Mouse (Mus musculus): ENCODE measurements around the gene 4921517D22Rik. TPM values are rescaled to one million over a fixed set of nuclear protein-coding genes. Genes with fewer than 3 reads are reported as not detected.
"Not testable (repeated sequence)": the region's sequence is repeated elsewhere in the genome, so short reads cannot be mapped to it uniquely, and the experiment has no call there.

Gene 4921517D22Rik
- not detected in 2 replicates for polyA plus RNA-seq (2015; fragmentation: Nextera tagmentation; extraction: Ambion mirVana)

DNA sequence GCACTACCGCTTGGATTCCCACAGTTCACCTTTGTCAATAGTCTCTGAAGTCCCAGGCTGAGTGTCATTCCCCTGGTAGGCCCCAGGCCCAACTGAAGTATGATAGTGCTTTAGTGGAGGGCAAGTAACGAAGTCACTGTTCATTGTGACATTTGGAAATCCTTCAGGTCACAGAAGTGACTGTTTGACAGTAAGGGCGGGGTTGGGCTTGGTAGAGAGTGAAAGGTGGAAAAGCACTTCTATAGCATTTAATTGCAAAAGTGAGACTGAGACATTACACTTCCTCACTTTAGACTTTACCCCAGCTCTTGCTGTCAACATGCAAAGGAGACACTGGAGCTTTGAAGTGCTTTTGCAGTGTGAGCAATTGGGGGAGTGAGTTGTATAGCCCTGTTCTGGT lies at the start of gene 4921517D22Rik:
Gene 4921517D22Rik, minus strand, starts transcription at position 101 of the 400 bp plus-strand sequence.
- no peaks in the 10 kb centered on the region for H3K27me3 ChIP-seq (replicated peaks; ENCODE audit: control insufficient read depth, insufficient read depth, low read length)
- H3K9me3 ChIP-seq (ENCODE audit: control insufficient read depth, low read length), result no peaks in the 10 kb centered on the region
- 84% methylated on average over 3 of the region's 3 CpGs for WGBS

GRCm38 (mm10) chr13:59741697-59742096 lies 47.8 kb upstream of the 4921517D22Rik start:
- 78% methylated on average over 10 of the region's 10 CpGs for WGBS

More for the DNA sequence above, at the start of gene 4921517D22Rik:
- no peak for ATAC-seq
- no peak within 1 kb of the TSS for H3K9ac ChIP-seq (ENCODE audit: low read depth, low read length)
- H3K27ac ChIP-seq (ENCODE audit: low read depth, low read length), result no peak within 1 kb of the TSS
- H3K36me3 ChIP-seq (ENCODE audit: control insufficient read depth, insufficient read depth, low read length), result no peaks in the 10 kb centered on the region
- no peaks in the 10 kb centered on the region for H3K4me1 ChIP-seq (ENCODE audit: control insufficient read depth, insufficient read depth, low read depth, low read length)
- H3K4me2 ChIP-seq (ENCODE audit: low read length), result no peak within 1 kb of the TSS
- H3K4me3 ChIP-seq (ENCODE audit: low read length), result no peak within 1 kb of the TSS

GRCm38 (mm10) chr13:59741096-59741495 lies 47.2 kb upstream of the 4921517D22Rik start:
- Histone ChIP-seq H3K4me1 (ENCODE audit: control insufficient read depth, insufficient read depth, low read depth, low read length) (no peaks in the 10 kb centered on the region), H3K27ac (ENCODE audit: low read depth, low read length) (no peak overlapping the region), H3K4me2 (ENCODE audit: low read length) (no peak overlapping the region), H3K9me3 (ENCODE audit: control insufficient read depth, low read length) (no peaks in the 10 kb centered on the region), H3K36me3 (ENCODE audit: control insufficient read depth, insufficient read depth, low read length) (no peaks in the 10 kb centered on the region), H3K4me3 (ENCODE audit: low read length) (no peak overlapping the region), H3K27me3 (replicated peaks; ENCODE audit: control insufficient read depth, insufficient read depth, low read length) (no peaks in the 10 kb centered on the region), H3K9ac (ENCODE audit: low read depth, low read length) (no peak overlapping the region)
- WGBS, result 80% methylated on average over 11 of the region's 11 CpGs
- ATAC-seq, result no peak

More at GRCm38 (mm10) chr13:59741697-59742096, 47.8 kb upstream of the 4921517D22Rik start:
- Histone ChIP-seq H3K4me2 (ENCODE audit: low read length) (no peak overlapping the region), H3K27ac (ENCODE audit: low read depth, low read length) (no peak overlapping the region), H3K9ac (ENCODE audit: low read depth, low read length) (no peak overlapping the region), H3K9me3 (ENCODE audit: control insufficient read depth, low read length) (no peaks in the 10 kb centered on the region), H3K27me3 (replicated peaks; ENCODE audit: control insufficient read depth, insufficient read depth, low read length) (no peaks in the 10 kb centered on the region), H3K4me3 (ENCODE audit: low read length) (no peak overlapping the region), H3K36me3 (ENCODE audit: control insufficient read depth, insufficient read depth, low read length) (no peaks in the 10 kb centered on the region), H3K4me1 (ENCODE audit: control insufficient read depth, insufficient read depth, low read depth, low read length) (no peaks in the 10 kb centered on the region)
- ATAC-seq, result no peak

DNA sequence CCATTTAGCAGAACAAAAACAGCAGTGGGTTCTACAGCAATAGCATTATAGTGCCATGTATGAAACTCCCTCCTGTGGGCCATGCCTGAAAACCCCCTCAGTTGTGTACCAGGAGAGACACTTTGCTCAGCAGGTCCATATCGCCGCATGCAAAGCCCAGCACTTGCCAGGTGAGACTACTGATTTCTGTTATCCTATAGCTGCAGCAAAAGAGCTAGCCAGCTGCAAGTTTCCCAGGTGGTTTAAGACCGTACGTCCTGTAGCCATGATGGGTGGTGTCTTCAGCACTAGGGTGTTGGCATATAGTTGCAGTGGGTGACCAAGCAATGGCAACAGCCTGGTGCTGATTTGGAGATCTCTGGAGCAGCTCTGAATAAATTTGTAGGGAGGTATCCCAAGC lies 45.5 kb upstream of the 4921517D22Rik start:
- H3K27me3 ChIP-seq (replicated peaks; ENCODE audit: control insufficient read depth, insufficient read depth, low read length), result no peaks in the 10 kb centered on the region
- H3K4me3 ChIP-seq (ENCODE audit: low read length), result no peak overlapping the region
- H3K9ac ChIP-seq (ENCODE audit: low read depth, low read length), result no peak overlapping the region
- no peaks in the 10 kb centered on the region for H3K9me3 ChIP-seq (ENCODE audit: control insufficient read depth, low read length)
- no peaks in the 10 kb centered on the region for H3K4me1 ChIP-seq (ENCODE audit: control insufficient read depth, insufficient read depth, low read depth, low read length)
- ATAC-seq, result no peak
- no peaks in the 10 kb centered on the region for H3K36me3 ChIP-seq (ENCODE audit: control insufficient read depth, insufficient read depth, low read length)
- H3K4me2 ChIP-seq (ENCODE audit: low read length), result no peak overlapping the region
- H3K27ac ChIP-seq (ENCODE audit: low read depth, low read length), result no peak overlapping the region
- WGBS, result 90% methylated on average over 4 of the region's 4 CpGs

DNA sequence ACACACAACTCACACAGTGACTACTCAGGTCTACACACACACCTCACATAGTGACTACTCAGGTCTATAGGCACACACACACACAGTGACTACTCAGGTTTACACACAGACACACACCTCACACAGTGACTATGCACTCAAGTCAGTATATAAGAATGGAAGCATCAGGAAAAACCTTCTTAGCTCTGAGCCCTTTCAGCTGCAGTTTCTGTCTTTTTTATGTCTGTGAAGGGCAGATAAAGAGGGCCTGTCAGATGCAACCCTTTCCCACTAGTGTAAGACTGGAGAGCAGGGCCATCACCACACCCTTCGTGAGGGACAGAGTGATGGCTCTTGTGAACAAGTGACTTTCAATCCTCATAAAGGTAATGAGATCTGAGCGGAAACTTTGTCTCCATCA lies 44.5 kb upstream of the 4921517D22Rik start:
- H3K4me1 ChIP-seq (ENCODE audit: control insufficient read depth, insufficient read depth, low read depth, low read length), result no peaks in the 10 kb centered on the region
- H3K36me3 ChIP-seq (ENCODE audit: control insufficient read depth, insufficient read depth, low read length), result no peaks in the 10 kb centered on the region
- no peak overlapping the region for H3K4me2 ChIP-seq (ENCODE audit: low read length)
- H3K4me3 ChIP-seq (ENCODE audit: low read length), result no peak overlapping the region
- H3K27ac ChIP-seq (ENCODE audit: low read depth, low read length), result no peak overlapping the region
- H3K9me3 ChIP-seq (ENCODE audit: control insufficient read depth, low read length), result no peaks in the 10 kb centered on the region
- no peak for ATAC-seq
- H3K27me3 ChIP-seq (replicated peaks; ENCODE audit: control insufficient read depth, insufficient read depth, low read length), result no peaks in the 10 kb centered on the region
- WGBS, result 83% methylated on average over 2 of the region's 2 CpGs
- H3K9ac ChIP-seq (ENCODE audit: low read depth, low read length), result no peak overlapping the region

- H3K4me2 ChIP-seq (ENCODE audit: low read length), result no peak overlapping the region
- 27% methylated on average over 3 of the region's 3 CpGs for WGBS
- H3K27ac ChIP-seq (ENCODE audit: low read depth, low read length), result no peak overlapping the region
- no peaks in the 10 kb centered on the region for H3K9me3 ChIP-seq (ENCODE audit: control insufficient read depth, low read length)
- H3K36me3 ChIP-seq (ENCODE audit: control insufficient read depth, insufficient read depth, low read length), result no peaks in the 10 kb centered on the region
- no peak overlapping the region for H3K9ac ChIP-seq (ENCODE audit: low read depth, low read length)
- peak; percentile 73 for ATAC-seq
- no peaks in the 10 kb centered on the region for H3K4me1 ChIP-seq (ENCODE audit: control insufficient read depth, insufficient read depth, low read depth, low read length)
- no peak overlapping the region for H3K4me3 ChIP-seq (ENCODE audit: low read length)
- no peaks in the 10 kb centered on the region; the same call in 1 of the 2 replicates for H3K27me3 ChIP-seq (replicated peaks; ENCODE audit: control insufficient read depth, insufficient read depth, low read length)
Measured at GRCm38 (mm10) chr13:59735190-59735589, 41.3 kb upstream of the 4921517D22Rik start.

DNA sequence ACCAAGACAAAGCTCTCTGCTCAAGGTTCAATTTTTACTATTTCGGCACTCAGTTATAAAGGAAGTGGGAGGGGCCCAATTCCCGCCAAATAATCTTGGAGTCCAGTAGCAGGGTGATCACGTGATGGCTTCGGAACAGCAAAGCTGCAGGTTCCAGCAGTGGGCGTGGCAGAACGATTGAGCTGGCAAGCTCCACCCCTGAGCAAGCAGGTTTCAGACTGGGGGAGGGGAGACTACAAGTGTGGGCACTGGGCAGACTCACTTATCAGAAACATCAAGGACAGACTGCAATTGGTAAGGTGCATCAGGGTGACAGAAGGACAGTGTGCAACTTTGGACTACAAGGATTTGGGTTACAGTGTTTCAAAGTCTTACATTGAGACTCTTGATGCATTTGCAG lies 40.4 kb upstream of the 4921517D22Rik start:
- H3K27me3 ChIP-seq (replicated peaks; ENCODE audit: control insufficient read depth, insufficient read depth, low read length); H3K27ac ChIP-seq (ENCODE audit: low read depth, low read length); H3K36me3 ChIP-seq (ENCODE audit: control insufficient read depth, insufficient read depth, low read length); H3K9me3 ChIP-seq (ENCODE audit: control insufficient read depth, low read length); H3K4me1 ChIP-seq (ENCODE audit: control insufficient read depth, insufficient read depth, low read depth, low read length); H3K9ac ChIP-seq (ENCODE audit: low read depth, low read length); H3K4me2 ChIP-seq (ENCODE audit: low read length); ATAC-seq; H3K4me3 ChIP-seq (ENCODE audit: low read length): not testable (repeated sequence)
- WGBS, result 42% methylated on average over 6 of the region's 6 CpGs

DNA sequence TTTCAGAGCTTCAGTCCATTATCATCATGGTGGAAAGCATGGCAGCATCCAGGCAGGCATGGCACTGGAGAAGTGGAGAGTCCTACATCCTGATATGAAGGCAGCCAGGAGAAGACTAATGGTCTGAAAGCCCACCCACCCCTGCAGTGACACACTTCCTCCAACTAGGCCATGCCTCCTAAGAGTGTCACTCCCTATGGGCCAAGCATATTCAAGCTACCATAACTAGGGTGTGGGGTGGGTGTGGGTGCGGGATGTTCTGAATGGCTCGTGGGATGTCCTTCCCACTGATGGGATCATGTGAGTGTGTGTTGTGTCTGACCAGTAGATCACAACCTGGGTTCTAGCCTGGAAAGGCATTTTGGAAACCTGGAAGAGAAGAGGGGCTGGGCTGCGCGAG lies 40.0 kb upstream of the 4921517D22Rik start:
- WGBS, result 93% methylated on average over 2 of the region's 4 CpGs
- Histone ChIP-seq H3K27me3 (replicated peaks; ENCODE audit: control insufficient read depth, insufficient read depth, low read length) (no peaks in the 10 kb centered on the region; the same call in 1 of the 2 replicates), H3K27ac (ENCODE audit: low read depth, low read length) (no peak overlapping the region)

GRCm38 (mm10) chr13:59731652-59732051 lies 37.7 kb upstream of the 4921517D22Rik start, which contains the start of gene Spata31d1d:
Gene Spata31d1d (minus strand): TSS chr13:59731752.
- Histone ChIP-seq H3K4me1 (ENCODE audit: control insufficient read depth, insufficient read depth, low read depth, low read length) (no peaks in the 10 kb centered on the region), H3K27ac (ENCODE audit: low read depth, low read length) (no peak within 1 kb of the TSS), H3K27me3 (replicated peaks; ENCODE audit: control insufficient read depth, insufficient read depth, low read length) (no peaks in the 10 kb centered on the region; the same call in 1 of the 2 replicates), H3K4me3 (ENCODE audit: low read length) (no peak within 1 kb of the TSS), H3K36me3 (ENCODE audit: control insufficient read depth, insufficient read depth, low read length) (no peaks in the 10 kb centered on the region), H3K9me3 (ENCODE audit: control insufficient read depth, low read length) (no peaks in the 10 kb centered on the region), H3K4me2 (ENCODE audit: low read length) (no peak within 1 kb of the TSS), H3K9ac (ENCODE audit: low read depth, low read length) (no peak within 1 kb of the TSS)
- ATAC-seq, result no peak
- 50% methylated on average over 6 of the region's 7 CpGs for WGBS

More for the DNA sequence above, 40.0 kb upstream of the 4921517D22Rik start:
- Histone ChIP-seq H3K9ac (ENCODE audit: low read depth, low read length) (no peak overlapping the region), H3K4me2 (ENCODE audit: low read length) (no peak overlapping the region), H3K9me3 (ENCODE audit: control insufficient read depth, low read length) (no peaks in the 10 kb centered on the region), H3K36me3 (ENCODE audit: control insufficient read depth, insufficient read depth, low read length) (no peaks in the 10 kb centered on the region), H3K4me1 (ENCODE audit: control insufficient read depth, insufficient read depth, low read depth, low read length) (no peaks in the 10 kb centered on the region), H3K4me3 (ENCODE audit: low read length) (no peak overlapping the region)
- no peak for ATAC-seq
